Mouse (Mus musculus): ENCODE data around the gene Myct1. TPM values are rescaled to one million over a fixed set of nuclear protein-coding genes. Genes with fewer than 3 reads are reported as not detected.

Myct1 gene
- total RNA-seq, 2 experiments from 2014 or later, result 0.15 TPM; not detected in 1

DNA sequence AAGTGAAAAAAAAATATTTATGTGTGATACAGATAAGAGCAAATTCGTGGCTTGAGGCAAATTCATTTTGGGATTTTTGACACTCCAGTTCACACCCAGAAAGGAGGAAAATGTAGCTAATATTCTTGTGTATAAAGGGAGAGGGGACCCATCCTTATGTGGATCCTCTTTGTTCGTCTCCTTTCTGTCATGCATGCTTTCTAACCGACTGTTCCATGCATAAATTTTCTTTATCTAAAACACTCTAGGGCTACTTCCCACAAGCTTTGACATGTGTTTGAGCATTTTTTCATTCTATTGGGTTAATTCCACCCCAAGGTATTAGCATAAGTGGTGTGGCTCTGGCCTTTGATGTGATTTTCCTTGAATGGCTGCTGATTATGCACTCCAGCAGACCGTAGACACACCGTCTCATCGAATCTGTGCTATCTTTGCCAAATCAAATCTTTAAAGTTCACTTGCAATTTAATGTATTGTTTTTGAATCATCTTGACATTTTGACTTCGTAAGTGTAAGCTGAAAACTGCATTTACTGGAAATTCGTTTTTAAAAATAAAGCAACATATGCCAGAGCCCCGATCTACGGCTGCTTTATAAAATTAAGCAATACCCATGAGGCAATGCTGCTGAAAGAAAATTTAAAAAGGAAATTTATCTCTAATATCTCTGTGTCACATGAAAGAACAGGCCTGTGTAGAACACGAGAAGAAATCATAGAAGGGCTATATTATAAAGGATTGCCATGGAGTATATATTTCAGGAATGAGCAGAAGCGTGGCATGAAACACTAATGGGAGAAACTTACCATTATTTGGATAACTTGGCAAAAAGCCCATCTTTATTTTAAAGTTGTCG, 21.8 kb downstream of the Myct1 start:
- ATAC-seq (ENCODE audit: poor library complexity, severe bottlenecking), result no peak

DNA sequence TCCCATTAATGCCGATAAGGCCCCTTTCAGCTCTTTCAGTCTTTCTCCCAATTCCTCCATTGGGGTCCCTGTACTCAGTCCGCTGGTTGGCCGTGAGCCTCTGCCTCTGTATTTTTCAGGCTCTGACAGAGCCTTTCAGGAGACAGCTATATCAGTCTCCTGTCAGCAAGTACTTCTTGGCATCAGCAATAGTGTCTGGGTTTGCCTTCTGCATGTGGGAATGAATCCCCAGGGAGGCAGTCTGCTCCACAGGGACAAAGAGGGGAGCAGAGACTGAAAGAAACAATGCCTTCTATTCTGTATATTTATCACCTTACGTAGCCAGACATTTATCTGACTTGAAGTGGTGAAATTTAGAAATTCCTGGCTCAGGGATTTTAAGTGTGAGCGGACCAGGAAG, 32.7 kb downstream of the Myct1 start:
- no peak for ATAC-seq (ENCODE audit: poor library complexity, severe bottlenecking)

DNA sequence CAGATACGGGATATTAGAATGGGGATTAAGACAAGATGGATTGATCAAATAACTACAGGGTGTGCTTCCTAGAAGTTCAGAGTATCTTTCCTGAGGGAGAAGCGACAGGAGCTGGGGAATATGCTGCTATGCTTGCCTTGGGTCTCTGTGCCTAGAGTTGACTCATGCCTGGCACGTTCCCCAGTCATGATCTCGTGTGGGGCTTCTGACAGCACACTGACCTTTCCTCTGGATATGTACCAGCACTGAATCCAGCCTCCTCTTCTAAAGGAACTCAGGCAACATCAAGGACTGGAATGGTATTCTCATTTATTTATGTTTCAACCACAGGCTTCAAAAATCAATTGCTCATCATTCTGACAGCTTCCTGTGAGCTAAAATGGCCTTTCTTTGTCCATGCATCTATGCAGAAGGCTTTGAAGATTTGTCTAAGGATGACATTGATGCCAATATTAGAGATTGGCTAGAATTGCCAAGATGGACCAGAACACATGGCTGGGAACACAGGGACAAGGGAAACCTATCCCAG, 40.2 kb downstream of the Myct1 start:
- ATAC-seq (ENCODE audit: poor library complexity, severe bottlenecking), result no peak

DNA sequence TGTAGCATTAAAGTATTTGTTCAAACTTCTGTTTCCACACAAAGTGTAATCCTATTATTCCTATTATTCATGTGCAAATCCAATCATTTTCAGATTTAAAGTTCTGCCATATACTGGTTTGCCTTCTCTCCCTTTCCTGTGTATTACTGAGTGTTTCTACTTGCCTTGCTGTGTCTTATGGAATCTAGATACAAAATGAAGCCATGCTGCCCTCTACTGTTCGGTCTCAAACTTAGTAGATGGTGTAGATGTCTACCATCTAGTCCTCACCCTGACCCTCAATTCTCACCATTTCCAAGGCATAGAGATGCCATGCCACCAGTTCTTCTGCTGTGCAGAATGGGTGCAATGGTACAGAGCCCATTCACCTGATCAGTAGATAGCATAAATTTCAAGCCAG, 40.8 kb downstream of the Myct1 start:
- no peak for ATAC-seq (ENCODE audit: poor library complexity, severe bottlenecking)

DNA sequence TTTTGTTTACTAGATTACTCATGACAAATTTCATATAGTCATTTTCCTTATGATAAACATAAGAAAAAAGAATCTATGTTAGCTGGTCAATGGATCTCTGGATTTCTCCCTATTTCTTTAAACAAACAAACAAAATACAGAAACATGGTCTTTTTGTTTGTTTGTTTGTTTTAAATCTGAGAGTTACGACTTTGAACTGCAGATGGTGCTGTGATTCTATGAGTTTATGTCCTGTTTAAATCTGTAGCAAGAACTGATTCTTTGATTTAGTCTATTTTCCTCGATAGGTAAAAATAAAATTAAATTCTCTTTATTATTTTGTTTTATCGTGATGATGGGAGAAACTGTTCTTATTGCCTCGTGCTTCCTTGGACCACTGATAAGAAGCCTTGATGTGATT, 43.7 kb downstream of the Myct1 start:
- ATAC-seq (ENCODE audit: poor library complexity, severe bottlenecking), result no peak

DNA sequence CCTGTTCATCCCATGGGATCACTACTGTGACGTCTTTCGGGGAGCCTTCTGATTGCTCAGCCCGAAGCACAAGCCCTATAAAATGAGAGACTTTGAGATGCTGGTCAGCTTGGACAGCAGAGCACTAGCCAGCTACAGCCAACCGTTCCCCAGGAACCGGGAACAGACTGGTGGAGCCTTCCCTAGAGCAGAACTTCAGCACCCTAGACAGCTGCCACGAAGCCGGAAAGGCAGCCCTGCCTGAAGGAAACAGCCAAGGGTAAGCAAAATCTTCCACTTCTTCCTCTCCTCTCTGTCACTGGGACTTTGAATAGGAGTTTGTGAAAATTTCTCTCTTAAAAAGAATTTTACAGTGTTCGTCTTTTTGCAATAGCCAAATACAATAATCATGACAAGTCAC, 45.5 kb downstream of the Myct1 start, which contains the start of gene Vip:
Vip (plus strand) TSS at position 107 of the 400 bp plus-strand sequence.
- ATAC-seq (ENCODE audit: poor library complexity, severe bottlenecking), result no peak

Other genes with a start within 250 kb of the Myct1 start
- gene Syne1, start 42.3 kb upstream of the Myct1 start, total RNA-seq (2015), result 69.0 and 85.1 TPM in 2 replicates
- gene Syne1, start 42.3 kb upstream of the Myct1 start, total RNA-seq (2017), result 103 and 141 TPM in 2 replicates
- not detected in 2 replicates for gene Vip, start 45.4 kb downstream of the Myct1 start, total RNA-seq (2015)
- gene Vip, start 45.4 kb downstream of the Myct1 start, total RNA-seq (2017), result not detected in 2 replicates
- 64.0 and 74.3 TPM in 2 replicates for gene Fbxo5, start 211.8 kb downstream of the Myct1 start, total RNA-seq (2015)
- 51.9 and 58.9 TPM in 2 replicates for gene Fbxo5, start 211.8 kb downstream of the Myct1 start, total RNA-seq (2017)
- gene Mtrf1l, start 230.1 kb downstream of the Myct1 start, total RNA-seq (2015), result 17.5 and 17.7 TPM in 2 replicates
- 25.7 and 38.1 TPM in 2 replicates for gene Mtrf1l, start 230.1 kb downstream of the Myct1 start, total RNA-seq (2017)

Data from megakaryocyte, adult 5-6 weeks (primary cell).